Mouse (Mus musculus): ENCODE measurements at regions not wholly inside any gene's neighbourhood (a gene's known extent, or its start where the extent isn't known, plus 50 kb on each side); places are given as distances from the start of the nearest gene placed in this dataset.

GRCm38 (mm10) chr8:126160356-126160975 is 137.9 kb upstream of the Slc35f3 start:
- DNase-seq (ENCODE audit: low spot score), result no peak

GRCm38 (mm10) chr8:126162748-126163371 is 135.5 kb upstream of the Slc35f3 start:
- no peak for DNase-seq (ENCODE audit: low spot score)

GRCm38 (mm10) chr8:126163954-126164353 is 134.4 kb upstream of the Slc35f3 start:
- no peak for DNase-seq (ENCODE audit: low spot score)

GRCm38 (mm10) chr8:126165486-126166095 is 132.8 kb upstream of the Slc35f3 start:
- no peak for DNase-seq (ENCODE audit: low spot score)

GRCm38 (mm10) chr8:126166394-126166793 is 132.0 kb upstream of the Slc35f3 start:
- no peak for DNase-seq (ENCODE audit: low spot score)

- DNase-seq (ENCODE audit: low spot score), result no peak
Measured at GRCm38 (mm10) chr8:126174451-126174850, 123.9 kb upstream of the Slc35f3 start.

GRCm38 (mm10) chr8:126176305-126176704 is 122.1 kb upstream of the Slc35f3 start:
- no peak for DNase-seq (ENCODE audit: low spot score)

DNA sequence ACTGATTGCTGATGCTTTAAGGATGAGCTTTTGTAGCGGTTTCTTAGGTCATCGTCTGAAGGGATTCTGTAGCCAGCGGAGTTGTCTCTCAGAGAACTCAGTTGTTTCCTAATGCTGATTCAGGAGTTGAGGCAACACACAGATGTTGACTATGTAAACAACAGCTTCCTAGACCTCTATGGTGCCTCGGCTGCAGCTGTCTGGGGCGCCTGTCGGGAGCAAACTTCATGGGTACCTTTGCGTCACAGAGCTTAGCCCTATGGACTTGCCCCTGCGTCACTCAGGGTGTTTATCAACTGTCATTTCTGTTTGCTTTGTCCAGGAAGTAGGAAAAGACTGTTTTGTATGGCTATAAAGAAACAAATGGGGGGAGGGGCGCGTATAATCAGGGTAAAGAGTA is 120.5 kb upstream of the Slc35f3 start:
- DNase-seq (ENCODE audit: low spot score), result no peak

- DNase-seq (ENCODE audit: low spot score), result no peak
Measured at GRCm38 (mm10) chr8:126188741-126189285, 109.5 kb upstream of the Slc35f3 start.

GRCm38 (mm10) chr8:126195616-126196015 is 102.7 kb upstream of the Slc35f3 start:
- no peak for DNase-seq (ENCODE audit: low spot score)

GRCm38 (mm10) chr8:126210561-126210960 is 87.8 kb upstream of the Slc35f3 start:
- DNase-seq (ENCODE audit: low spot score), result no peak

GRCm38 (mm10) chr8:126212802-126213201 is 85.6 kb upstream of the Slc35f3 start:
- DNase-seq (ENCODE audit: low spot score), result no peak

- no peak for DNase-seq (ENCODE audit: low spot score)
Measured at GRCm38 (mm10) chr8:126214571-126214970, 83.8 kb upstream of the Slc35f3 start.

DNA sequence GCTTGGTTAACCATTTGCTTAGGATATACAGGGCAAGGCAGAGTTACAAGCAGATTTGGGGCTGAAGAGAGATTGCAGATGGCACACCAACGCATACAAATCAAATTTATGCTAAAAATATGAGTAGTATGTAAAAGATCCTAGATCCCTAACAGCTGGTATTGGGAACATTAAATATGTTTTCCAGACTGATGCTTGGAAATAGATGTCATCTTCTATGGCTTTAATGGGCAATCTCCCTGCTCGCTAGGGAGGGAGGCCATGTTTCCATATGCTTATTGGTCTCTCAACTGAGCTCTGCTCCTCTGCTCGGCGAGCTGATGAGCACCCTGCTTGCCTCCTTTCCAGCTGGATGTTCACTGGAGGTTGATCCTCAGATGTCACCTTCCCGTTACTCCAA is 82.0 kb upstream of the Slc35f3 start:
- no peak for DNase-seq (ENCODE audit: low spot score)

DNA sequence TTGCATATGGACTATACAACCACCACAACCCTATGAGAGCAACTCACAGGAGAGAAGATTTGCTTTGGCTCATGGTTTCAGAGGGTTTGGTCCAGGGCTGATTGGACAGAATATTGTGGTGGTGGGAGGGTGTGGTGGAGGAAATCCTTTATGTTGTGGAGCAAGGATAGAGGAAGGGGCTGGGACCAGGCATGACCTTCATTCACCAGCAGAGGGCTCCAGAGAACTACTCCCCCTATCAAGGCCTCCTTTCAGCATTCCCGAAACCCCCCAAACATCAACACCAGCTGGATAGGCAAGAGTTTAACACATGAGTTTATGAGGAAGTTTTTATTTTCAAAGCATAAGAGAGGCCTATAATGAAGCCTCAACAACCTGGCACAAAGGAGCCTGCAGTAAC is 76.7 kb upstream of the Slc35f3 start:
- no peak for DNase-seq (ENCODE audit: low spot score)

- DNase-seq (ENCODE audit: low spot score), result no peak
Measured at GRCm38 (mm10) chr8:126231801-126232200, 66.6 kb upstream of the Slc35f3 start.

DNA sequence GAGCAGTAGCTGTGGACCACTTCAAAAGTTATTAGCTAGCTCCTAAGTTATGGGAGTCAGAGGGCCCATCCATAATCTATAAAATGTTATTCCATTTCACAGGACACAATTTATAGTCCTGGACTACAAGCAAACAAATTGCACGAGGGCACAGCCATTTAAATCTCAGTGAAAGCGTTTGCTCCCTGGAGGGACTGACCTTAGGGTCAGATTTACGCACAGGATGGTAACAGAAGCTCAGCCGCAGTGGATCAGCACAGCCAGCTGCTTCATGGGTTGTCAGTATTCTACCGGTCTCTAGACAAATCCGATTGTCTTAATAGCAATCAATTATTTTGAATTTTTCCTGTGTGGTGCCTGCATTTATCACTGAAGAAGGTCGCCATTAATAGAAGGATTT is 65.8 kb upstream of the Slc35f3 start:
- no peak for DNase-seq (ENCODE audit: low spot score)

DNA sequence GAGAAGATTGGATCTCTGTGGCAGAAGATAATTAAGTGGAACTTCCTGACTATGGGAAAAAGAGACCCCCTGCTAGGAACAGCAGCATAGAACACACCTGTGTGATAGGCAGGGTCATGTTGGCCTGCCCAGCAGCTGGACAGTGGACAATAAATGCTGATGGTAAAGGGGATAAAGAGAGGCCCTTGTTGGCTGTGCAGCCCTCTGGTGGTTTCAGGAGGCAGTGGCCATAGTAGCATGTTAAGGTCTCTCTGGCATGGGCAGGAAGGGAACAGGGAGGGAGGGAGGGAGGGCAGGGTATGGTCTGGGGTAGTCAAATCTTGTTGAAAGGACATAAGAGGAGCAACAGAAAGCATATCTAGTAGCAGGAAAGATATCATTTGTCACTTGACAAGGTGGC is 58.7 kb upstream of the Slc35f3 start:
- DNase-seq (ENCODE audit: low spot score), result no peak

DNA sequence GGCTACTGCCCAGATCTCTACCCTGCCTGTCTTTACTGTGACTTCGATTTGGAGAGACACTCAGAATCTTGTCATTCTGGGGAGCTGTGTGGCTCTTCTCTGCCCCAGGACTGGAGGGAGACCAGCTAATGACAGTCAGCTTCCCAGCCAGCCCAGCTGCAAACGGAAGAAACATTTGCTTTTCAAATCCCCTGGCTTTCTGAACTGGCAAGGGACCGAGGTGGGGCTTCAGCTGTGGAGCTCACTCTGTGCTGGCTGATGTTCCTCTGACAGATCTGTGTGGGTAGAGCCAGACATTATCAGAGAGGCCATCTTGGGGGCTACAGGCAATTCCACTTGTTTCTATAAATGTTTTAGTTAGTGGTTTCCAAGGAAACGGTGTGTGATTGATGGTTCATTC is 54.0 kb upstream of the Slc35f3 start:
- DNase-seq (ENCODE audit: low spot score), result no peak
